In the genomic region with DNA sequence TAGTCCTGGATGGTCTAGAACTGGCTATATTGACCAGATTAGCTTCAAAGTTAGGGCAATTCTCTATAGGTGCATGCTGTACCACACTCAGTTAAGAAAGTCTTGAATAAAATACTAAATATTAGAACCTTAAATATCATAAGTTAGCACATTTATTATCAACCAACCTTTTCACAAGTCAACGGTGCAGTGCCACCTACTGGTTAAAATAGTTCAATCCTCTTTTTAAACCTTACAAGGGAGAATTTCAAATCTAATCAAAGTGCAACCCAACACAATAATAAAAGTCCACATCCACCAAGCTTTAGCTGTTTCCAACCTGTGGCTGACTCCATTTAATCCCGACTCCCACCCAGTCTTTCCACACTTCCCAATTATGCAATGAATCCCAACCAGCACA, we compare ENCODE assay signal across 10 mouse cellular contexts. TPM values are rescaled to one million over a fixed set of nuclear protein-coding genes. Genes with fewer than 3 reads are reported as not detected.
DNase-seq lines count a peak whose midpoint lies in the region; ATAC-seq and TF ChIP-seq lines count a peak whose summit lies in the region.
"Had no signal": no experiment of that assay in that cellular context is flagged by ENCODE, and none has a peak within 500 bp of the region (broad histone marks: within the 10 kb centered on the region; RNA-seq: fewer than 3 reads in every experiment).

No protein-coding gene starts in this region.

- DNase-seq in midbrain, postnatal 0 days (ENCODE audit: low spot score) = peak; percentile 54
- DNase-seq in stomach, postnatal 0 days (ENCODE audit: low spot score) = no peak

- no peak for ATAC-seq in intestine, postnatal 0 days
- no peak for ATAC-seq in intestine, embryonic 16.5 days
- ATAC-seq in midbrain, postnatal 0 days (ENCODE audit: low FRiP score) = no peak
- ATAC-seq in midbrain, embryonic 15.5 days (replicated peaks) = no peak
- 0 out of 2 replicates have a peak, but pooled peaks have one; percentile 30 for ATAC-seq in common myeloid progenitor, adult 5-6 weeks (replicated peaks; ENCODE audit: low read depth, poor library complexity, severe bottlenecking)
- ATAC-seq in stomach, postnatal 0 days (ENCODE audit: low FRiP score, low TSS enrichment) = no peak
- no peak; the same call in 1 of the 2 replicates for ATAC-seq in megakaryocyte-erythroid progenitor cell, adult 5-6 weeks (replicated peaks; ENCODE audit: low FRiP score, low TSS enrichment, poor library complexity, severe bottlenecking)

- no peaks in the 10 kb centered on the region for H3K4me1 ChIP-seq in intestine, postnatal 0 days (replicated peaks; ENCODE audit: control insufficient read depth, insufficient read depth, low read length)
- H3K4me1 ChIP-seq in intestine, embryonic 16.5 days (ENCODE audit: control insufficient read depth, insufficient read depth, low read length) = no peaks in the 10 kb centered on the region
- H3K4me1 ChIP-seq in midbrain, postnatal 0 days (ENCODE audit: insufficient read depth, low read length) = no peaks in the 10 kb centered on the region
- H3K4me1 ChIP-seq in midbrain, embryonic 15.5 days = no peaks in the 10 kb centered on the region
- H3K4me1 ChIP-seq in stomach, postnatal 0 days (replicated peaks; ENCODE audit: control insufficient read depth, insufficient read depth) = no peaks in the 10 kb centered on the region
- H3K4me1 ChIP-seq: forebrain, embryonic 10.5 days had no signal

- no peak overlapping the region for H3K4me3 ChIP-seq in intestine, postnatal 0 days (ENCODE audit: low read depth, low read length)
- no peak overlapping the region for H3K4me3 ChIP-seq in intestine, embryonic 16.5 days (ENCODE audit: low read length)
- no peak overlapping the region for H3K4me3 ChIP-seq in midbrain, postnatal 0 days (ENCODE audit: low read depth, low read length)
- H3K4me3 ChIP-seq in midbrain, embryonic 15.5 days = no peak overlapping the region
- H3K4me3 ChIP-seq in stomach, postnatal 0 days (ENCODE audit: low read depth, low read length) = no peak overlapping the region
- H3K4me3 ChIP-seq: forebrain, embryonic 10.5 days; heart, embryonic 12.5 days; liver, embryonic 15.5 days had no signal

- TF ChIP-seq CTCF in intestine, postnatal 0 days (IDR thresholded peaks at IDR 0.05; ENCODE audit: low read depth) = peak; percentile 71
- TF ChIP-seq CTCF in midbrain, postnatal 0 days (IDR thresholded peaks at IDR 0.05) = peak; percentile 74
- peak; percentile 76 for TF ChIP-seq CTCF in stomach, postnatal 0 days (IDR thresholded peaks at IDR 0.05; ENCODE audit: low read depth)

- no peak overlapping the region for H3K4me2 ChIP-seq in intestine, postnatal 0 days (replicated peaks; ENCODE audit: low read depth)
- H3K4me2 ChIP-seq in intestine, embryonic 16.5 days (ENCODE audit: low read depth, low read length) = no peak overlapping the region
- H3K4me2 ChIP-seq in midbrain, postnatal 0 days (ENCODE audit: low read depth, low read length, poor library complexity, severe bottlenecking) = no peak overlapping the region
- H3K4me2 ChIP-seq in midbrain, embryonic 15.5 days = no peak overlapping the region
- H3K4me2 ChIP-seq in stomach, postnatal 0 days (replicated peaks; ENCODE audit: low read depth) = no peak overlapping the region
- H3K4me2 ChIP-seq: heart, embryonic 12.5 days; liver, embryonic 15.5 days had no signal

- TF ChIP-seq EP300 in stomach, postnatal 0 days (optimal IDR thresholded peaks at IDR 0.05) = no peak

- 63% methylated on average over 2 of the region's 2 CpGs for WGBS in intestine, postnatal 0 days
- 55% methylated on average over 2 of the region's 2 CpGs for WGBS in intestine, embryonic 16.5 days
- 51% methylated on average over 2 of the region's 2 CpGs for WGBS in midbrain, postnatal 0 days
- 59% methylated on average over 2 of the region's 2 CpGs for WGBS in midbrain, embryonic 15.5 days
- 42% methylated on average over 2 of the region's 2 CpGs for WGBS in stomach, postnatal 0 days

- H3K36me3 ChIP-seq in intestine, postnatal 0 days (ENCODE audit: control insufficient read depth, insufficient read depth) = peaks cover 17% of the 10 kb centered on the region
- no peaks in the 10 kb centered on the region for H3K36me3 ChIP-seq in intestine, embryonic 16.5 days (ENCODE audit: control insufficient read depth, insufficient read depth, low read length)
- peaks cover 12% of the 10 kb centered on the region; the same call in 1 of the 2 replicates for H3K36me3 ChIP-seq in midbrain, postnatal 0 days (ENCODE audit: insufficient read depth, low read length)
- H3K36me3 ChIP-seq in midbrain, embryonic 15.5 days (replicated peaks) = peaks cover 3% of the 10 kb centered on the region; the same call in 1 of the 2 replicates
- H3K36me3 ChIP-seq in stomach, postnatal 0 days (ENCODE audit: control insufficient read depth, insufficient read depth, low read length) = no peaks in the 10 kb centered on the region
- H3K36me3 ChIP-seq: liver, embryonic 15.5 days had no signal

- no peak overlapping the region for H3K9ac ChIP-seq in intestine, postnatal 0 days (ENCODE audit: low read depth, low read length)
- H3K9ac ChIP-seq in intestine, embryonic 16.5 days (ENCODE audit: low read depth, low read length) = no peak overlapping the region
- H3K9ac ChIP-seq in midbrain, postnatal 0 days (replicated peaks; ENCODE audit: low read length, poor library complexity, severe bottlenecking) = no peak overlapping the region
- no peak overlapping the region for H3K9ac ChIP-seq in midbrain, embryonic 15.5 days
- no peak overlapping the region for H3K9ac ChIP-seq in stomach, postnatal 0 days (ENCODE audit: low read length)
- H3K9ac ChIP-seq: heart, embryonic 12.5 days; liver, embryonic 15.5 days had no signal

- H3K27ac ChIP-seq in intestine, postnatal 0 days (ENCODE audit: low read depth, low read length) = no peak overlapping the region
- no peak overlapping the region for H3K27ac ChIP-seq in intestine, embryonic 16.5 days (ENCODE audit: low read length)
- no peak overlapping the region for H3K27ac ChIP-seq in midbrain, postnatal 0 days (ENCODE audit: low read depth, low read length)
- no peak overlapping the region for H3K27ac ChIP-seq in midbrain, embryonic 15.5 days
- H3K27ac ChIP-seq in stomach, postnatal 0 days (replicated peaks) = no peak overlapping the region
- H3K27ac ChIP-seq: forebrain, embryonic 10.5 days; liver, embryonic 15.5 days had no signal

- no peaks in the 10 kb centered on the region for H3K9me3 ChIP-seq in intestine, postnatal 0 days (ENCODE audit: control insufficient read depth)
- H3K9me3 ChIP-seq in intestine, embryonic 16.5 days (ENCODE audit: control insufficient read depth, low read length) = no peaks in the 10 kb centered on the region
- no peaks in the 10 kb centered on the region for H3K9me3 ChIP-seq in midbrain, postnatal 0 days (ENCODE audit: low read length)
- no peaks in the 10 kb centered on the region for H3K9me3 ChIP-seq in midbrain, embryonic 15.5 days
- H3K9me3 ChIP-seq in stomach, postnatal 0 days (ENCODE audit: control insufficient read depth, low read length) = no peaks in the 10 kb centered on the region
- H3K9me3 ChIP-seq: forebrain, embryonic 10.5 days; heart, embryonic 12.5 days; liver, embryonic 15.5 days had no signal

- no peaks in the 10 kb centered on the region for H3K27me3 ChIP-seq in intestine, postnatal 0 days (replicated peaks; ENCODE audit: control insufficient read depth, insufficient read depth, low read length)
- H3K27me3 ChIP-seq in intestine, embryonic 16.5 days (replicated peaks; ENCODE audit: control insufficient read depth, insufficient read depth, low read length) = no peaks in the 10 kb centered on the region
- H3K27me3 ChIP-seq in midbrain, postnatal 0 days (ENCODE audit: insufficient read depth, low read length) = no peaks in the 10 kb centered on the region
- no peaks in the 10 kb centered on the region for H3K27me3 ChIP-seq in midbrain, embryonic 15.5 days (replicated peaks)
- no peaks in the 10 kb centered on the region for H3K27me3 ChIP-seq in stomach, postnatal 0 days (ENCODE audit: control insufficient read depth, insufficient read depth, low read length)
- H3K27me3 ChIP-seq: heart, embryonic 12.5 days; liver, embryonic 15.5 days had no signal

RNA-seq across cellular contexts. Expression of a gene that starts 33.5 kb away (rescaled TPM):
- 2.2 and 2.3 TPM in 2 replicates for polyA plus RNA-seq in intestine, postnatal 0 days (2015; fragmentation: Nextera tagmentation; extraction: Ambion mirVana)
- polyA plus RNA-seq in intestine, embryonic 16.5 days (2015; fragmentation: Nextera tagmentation; extraction: Ambion mirVana) = 3.7 and 4.4 TPM in 2 replicates
- total RNA-seq in midbrain, postnatal 0 days (2014; rRNA removed) = 7.9 and 10.2 TPM in 2 replicates
- polyA plus RNA-seq in midbrain, postnatal 0 days (2015; fragmentation: Nextera tagmentation; extraction: Ambion mirVana) = 7.1 and 9.1 TPM in 2 replicates
- 7.3 and 8.4 TPM in 2 replicates for polyA plus RNA-seq in midbrain, embryonic 15.5 days (2015; fragmentation: Nextera tagmentation; extraction: Ambion mirVana)
- total RNA-seq in common myeloid progenitor, adult 5-6 weeks (2017) = 3.3 and 3.5 TPM in 2 replicates
- 5.6 and 6.7 TPM in 2 replicates for polyA plus RNA-seq in stomach, postnatal 0 days (2015; fragmentation: Nextera tagmentation; extraction: Ambion mirVana)
- total RNA-seq in megakaryocyte-erythroid progenitor cell, adult 5-6 weeks (2014; fragmentation: Nextera tagmentation) = 0.48 and 3.9 TPM in 2 replicates
- 0.47 and 0.88 TPM in 2 replicates for total RNA-seq in megakaryocyte-erythroid progenitor cell, adult 5-6 weeks (2017)
